Mouse (Mus musculus): ENCODE data around the gene Hmx1.
A peak's percentile ranks its signal among the peaks of the same experiment; 100 is the strongest.

Hmx1 gene

GRCm38 (mm10) chr5:35388491-35389111 lies at the start of gene Hmx1:
Gene Hmx1, plus strand, starts transcription at chr5:35389108.
- DNase-seq, result no peak

DNA sequence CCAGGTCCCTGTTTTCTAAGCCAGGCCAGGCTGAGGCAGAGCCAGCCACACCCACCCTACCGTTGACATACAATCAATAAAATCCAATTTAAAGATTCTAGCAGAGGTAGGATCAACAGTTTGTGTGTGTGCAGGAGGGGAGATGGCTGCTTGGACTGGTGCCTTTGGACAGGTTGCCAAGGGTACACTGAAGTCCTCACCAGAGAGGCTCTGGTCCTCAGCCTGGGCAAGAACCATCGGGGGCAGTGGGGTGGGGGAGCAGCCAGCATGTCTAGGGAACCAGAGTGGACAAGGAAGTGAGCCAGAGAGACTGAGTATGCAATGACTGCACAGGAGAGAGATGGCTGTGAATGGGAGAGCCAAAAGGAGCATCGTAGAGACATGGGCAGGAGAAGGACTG lies 43.8 kb upstream of the Hmx1 start:
- no peak for DNase-seq

DNA sequence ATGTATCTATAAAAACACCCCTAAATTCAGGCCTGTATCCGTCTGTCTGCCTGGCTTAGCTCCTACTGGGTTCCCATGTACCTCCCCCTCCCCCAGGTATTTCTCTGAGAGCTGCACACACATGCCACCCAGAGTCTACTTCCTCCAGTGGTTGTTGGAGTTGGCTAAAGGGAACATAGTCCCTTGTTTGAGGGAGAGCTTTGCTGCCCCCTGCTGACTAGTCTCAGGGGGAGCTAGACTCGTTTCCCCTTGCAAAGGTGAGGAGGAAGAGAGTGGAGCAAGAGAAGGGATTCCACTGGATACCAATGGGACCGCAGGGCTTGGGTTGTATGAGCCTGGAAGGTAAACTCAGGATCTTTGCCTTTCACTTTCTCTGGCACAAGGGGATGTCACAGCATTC lies 40.1 kb upstream of the Hmx1 start:
- DNase-seq, result peak; percentile 24 to 29

- no peak for DNase-seq
Measured at GRCm38 (mm10) chr5:35357544-35358440, 31.1 kb upstream of the Hmx1 start.

- DNase-seq, result peak; percentile 82 to 87
Measured at GRCm38 (mm10) chr5:35361570-35362284, 27.2 kb upstream of the Hmx1 start.

- DNase-seq, result no peak
Measured at GRCm38 (mm10) chr5:35366241-35367032, 22.5 kb upstream of the Hmx1 start.

- no peak for DNase-seq
Measured at GRCm38 (mm10) chr5:35368916-35369315, 20.0 kb upstream of the Hmx1 start.

- no peak for DNase-seq
Measured at GRCm38 (mm10) chr5:35379066-35379465, 9.8 kb upstream of the Hmx1 start.

DNA sequence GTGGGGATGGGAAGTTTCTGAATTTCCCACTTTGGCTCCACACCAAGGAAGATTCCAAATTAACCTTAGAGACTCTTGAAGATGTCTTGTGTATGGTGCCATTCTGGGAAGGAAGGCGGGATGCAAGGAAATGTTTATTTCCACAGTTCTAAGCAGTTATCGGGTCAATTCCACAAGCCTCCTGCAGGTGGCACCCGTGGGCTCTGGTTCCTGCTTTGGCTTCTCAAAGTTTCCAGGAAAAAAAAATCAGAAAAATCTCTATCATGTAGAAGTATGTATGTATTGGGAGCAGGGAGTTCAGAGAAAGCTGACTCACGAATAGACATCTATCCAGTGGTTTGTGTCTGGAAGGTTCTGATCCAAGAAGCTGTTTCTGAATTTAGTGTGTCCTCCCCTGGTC lies 9.1 kb upstream of the Hmx1 start:
- no peak for DNase-seq

GRCm38 (mm10) chr5:35387834-35388490 lies 946 bp upstream of the Hmx1 start:
- DNase-seq, result no peak

GRCm38 (mm10) chr5:35389441-35389840 lies 533 bp downstream of the Hmx1 start:
- no peak for DNase-seq

DNA sequence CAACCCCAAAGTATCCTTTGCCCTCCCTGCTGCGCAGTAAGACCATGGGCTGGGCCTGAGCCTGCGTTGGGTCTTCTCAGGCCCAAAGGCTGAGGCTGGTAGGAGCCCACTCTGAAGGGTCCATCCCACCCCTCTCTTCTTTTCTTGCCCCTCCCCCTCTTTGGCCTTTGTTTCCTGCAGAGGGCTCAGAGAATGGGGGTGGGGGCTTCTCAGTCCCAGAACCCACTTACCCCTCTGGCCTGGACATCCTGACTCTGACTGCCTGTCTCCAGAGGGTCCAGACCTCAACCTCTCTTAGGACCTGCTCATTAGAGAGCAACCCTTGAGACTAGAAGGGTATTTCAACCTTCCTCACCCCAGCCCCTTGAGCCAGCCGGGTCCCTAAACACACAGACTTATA lies 1.0 kb downstream of the Hmx1 start:
- no peak for DNase-seq

- DNase-seq, result no peak
Measured at GRCm38 (mm10) chr5:35390848-35391655, 2.1 kb downstream of the Hmx1 start.

DNA sequence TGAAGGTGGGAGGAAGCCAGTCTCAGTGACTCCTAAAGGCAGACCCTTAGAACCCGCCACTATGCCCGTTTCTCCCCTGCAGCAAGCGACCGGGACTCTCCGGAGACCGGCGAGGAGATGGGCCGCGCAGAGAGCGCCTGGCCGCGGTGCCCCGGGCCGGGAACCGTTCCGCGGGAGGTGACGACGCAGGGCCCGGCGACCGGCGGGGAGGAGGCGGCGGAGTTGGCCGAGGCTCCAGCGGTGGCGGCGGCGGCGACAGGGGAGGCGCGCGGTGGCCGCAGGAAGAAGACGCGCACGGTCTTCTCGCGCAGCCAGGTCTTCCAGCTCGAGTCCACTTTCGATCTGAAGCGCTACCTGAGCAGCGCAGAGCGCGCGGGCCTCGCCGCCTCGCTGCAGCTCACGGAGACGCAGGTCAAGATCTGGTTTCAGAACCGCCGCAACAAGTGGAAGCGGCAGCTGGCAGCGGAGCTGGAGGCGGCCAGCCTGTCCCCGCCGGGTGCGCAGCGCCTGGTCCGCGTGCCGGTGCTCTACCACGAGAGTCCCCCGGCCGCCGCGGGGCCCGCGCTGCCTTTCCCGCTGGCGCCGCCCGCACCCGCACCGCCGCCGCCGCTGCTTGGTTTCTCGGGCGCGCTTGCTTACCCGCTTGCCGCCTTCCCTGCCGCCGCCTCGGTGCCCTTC lies 2.9 kb downstream of the Hmx1 start:
- DNase-seq, result no peak

DNA sequence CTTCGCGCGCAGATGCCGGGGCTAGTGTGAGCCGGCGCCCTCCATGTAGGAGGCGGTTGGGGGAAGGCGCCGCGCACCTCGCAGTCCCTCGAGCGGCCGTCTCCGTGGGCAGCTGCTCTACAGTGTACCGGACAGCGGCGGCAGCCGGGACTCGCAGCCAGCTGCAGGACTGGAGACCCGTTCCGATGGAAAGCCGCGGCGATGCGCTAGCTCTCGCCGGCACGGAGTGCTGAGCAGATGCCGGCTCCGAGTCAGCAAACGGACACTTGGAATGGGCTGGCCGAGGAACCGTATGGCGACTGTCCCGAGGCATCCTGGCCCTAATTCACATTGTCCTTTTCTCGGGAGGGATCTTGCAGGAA lies 3.4 kb downstream of the Hmx1 start:
- DNase-seq, result no peak

GRCm38 (mm10) chr5:35395566-35396440 lies 6.9 kb downstream of the Hmx1 start:
- DNase-seq, result no peak

DNA sequence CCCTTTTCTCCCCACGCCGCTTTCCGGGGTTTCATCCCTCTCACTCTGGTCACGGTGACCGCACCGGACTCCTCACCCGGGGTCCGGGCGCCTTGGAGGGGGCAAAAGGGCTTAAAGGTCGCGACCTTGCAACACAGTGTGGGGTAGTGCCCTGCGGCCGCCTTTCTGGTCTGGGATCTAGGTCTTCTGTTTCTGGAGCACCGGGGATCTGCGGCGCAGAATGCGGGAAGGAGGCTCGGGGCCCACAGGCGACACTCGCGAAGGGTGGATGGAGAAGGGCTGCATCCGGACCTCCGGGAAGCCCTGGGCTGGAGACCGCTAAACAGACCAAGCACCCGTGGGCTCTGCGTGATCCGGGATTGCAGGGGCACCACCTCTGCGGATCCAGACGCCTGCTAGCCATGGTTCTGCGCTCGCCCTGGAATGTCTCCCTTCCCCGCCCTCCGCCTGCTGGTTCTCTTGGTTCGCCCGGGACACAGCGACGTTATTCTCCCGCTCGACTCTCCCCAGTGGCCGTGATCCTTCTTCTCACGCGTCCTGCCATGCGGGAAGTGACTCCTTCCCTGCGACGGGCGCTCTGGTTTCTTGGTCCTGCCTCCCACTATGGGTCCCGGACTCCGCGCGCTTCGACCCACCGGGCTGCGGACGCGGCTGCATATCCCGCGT lies 8.2 kb downstream of the Hmx1 start:
- no peak for DNase-seq

DNA sequence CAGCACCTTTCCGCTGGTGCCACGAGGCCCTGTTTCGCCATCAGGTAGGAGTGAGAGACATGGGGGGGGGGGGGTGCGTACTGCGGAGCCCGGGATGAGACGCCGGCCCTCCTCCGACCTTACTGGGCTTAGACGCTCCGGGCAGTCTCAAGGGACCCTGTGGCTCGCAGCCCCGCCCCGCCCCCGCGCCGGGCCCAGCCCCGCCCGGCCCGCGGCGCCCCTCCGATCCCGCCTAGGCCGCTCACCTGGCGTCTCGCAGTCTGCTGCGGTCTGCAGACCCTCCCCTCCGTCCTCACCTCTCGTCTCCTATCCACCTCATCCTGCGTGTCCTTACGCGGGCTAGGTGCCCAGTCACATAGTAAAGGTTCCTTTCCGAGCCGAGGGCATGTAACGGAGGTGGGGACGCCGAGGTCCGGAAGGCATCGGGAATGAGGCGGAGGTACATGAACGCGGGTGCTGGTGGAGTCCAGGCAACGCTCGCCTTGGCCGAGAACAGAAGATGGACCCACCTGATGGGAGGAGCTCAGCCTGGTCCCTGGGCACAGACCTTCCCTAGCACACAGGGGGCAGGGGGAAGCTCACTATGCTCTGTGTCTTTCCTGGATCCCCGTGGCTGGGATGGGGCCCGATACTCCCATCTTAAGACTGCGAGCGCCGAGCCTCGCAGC lies 8.9 kb downstream of the Hmx1 start:
- DNase-seq, result no peak

All from thymus, postnatal 36 days (tissue).